Mouse (Mus musculus): Measurements from ENCODE around the gene Ccdc62. TPM values are rescaled to one million over a fixed set of nuclear protein-coding genes. Genes with fewer than 3 reads are reported as not detected.

Ccdc62 gene
- polyA plus RNA-seq (2014; fragmentation: Illumina TruSeq; extraction: RNeasy Lipid Tissue Mini Kit (QIAGEN cat#74804)), result 3.0 TPM

DNA sequence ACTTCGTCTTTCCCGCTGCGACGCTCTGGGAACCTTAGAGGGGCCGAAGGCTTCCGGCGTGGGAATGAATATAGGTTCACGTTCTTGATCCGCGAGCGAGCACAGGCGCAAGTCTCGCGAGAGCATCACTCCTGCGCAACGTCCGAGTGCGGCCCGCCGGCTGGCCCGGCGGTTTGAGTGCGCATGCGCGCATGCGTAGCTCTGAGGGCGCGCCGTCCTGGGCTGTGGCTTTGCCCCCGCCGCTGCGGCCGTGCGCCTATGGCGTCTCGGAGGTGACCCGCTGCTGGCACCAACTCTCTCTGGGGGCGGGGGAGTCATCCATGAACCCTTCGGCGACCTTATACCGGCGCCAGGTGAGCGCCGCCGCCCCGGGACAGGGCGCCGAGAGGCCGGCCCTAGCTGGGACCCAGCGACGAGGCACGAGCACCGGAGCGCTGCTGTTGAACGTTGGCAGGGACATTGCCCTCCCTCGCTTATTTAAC, at the start of gene Ccdc62:
Gene Ccdc62 (plus strand): TSS at position 172 of the 482 bp plus-strand sequence.

DNA sequence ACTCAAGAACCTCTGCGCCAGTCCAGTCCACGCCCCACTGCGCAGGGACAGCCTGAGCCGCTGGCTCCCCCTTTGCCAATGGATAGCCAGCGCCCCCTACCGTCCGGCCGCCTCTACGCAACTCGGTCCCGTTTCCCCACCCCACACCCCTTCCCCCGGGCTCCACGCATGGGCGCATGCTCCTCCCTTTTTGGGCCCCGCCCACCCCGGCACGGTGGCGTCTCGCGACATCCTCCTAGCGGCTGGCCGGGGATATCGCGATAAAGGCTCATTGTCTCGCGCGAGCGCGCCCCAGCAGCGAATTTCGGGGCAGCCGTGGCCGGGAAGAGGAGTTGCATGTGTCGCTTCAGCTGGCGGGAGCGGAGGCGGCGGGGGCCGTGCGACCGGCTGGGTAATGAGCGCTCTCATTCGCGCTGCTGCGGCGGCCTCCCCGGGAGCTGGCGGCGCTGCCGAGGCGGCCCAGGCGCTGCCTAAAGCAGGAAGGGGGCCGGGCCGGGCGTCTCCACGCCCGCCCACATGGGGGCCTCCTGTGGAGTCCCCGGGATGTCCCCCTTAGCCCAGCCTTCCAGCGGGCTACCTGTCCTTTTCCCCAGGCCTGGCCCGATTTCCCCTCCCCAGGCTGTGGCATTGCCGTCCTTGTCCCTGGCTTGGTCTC, 23.4 kb upstream of the Ccdc62 start, which contains the start of gene Denr:
Gene Denr (plus strand): TSS at position 200 of the 655 bp plus-strand sequence.

DNA sequence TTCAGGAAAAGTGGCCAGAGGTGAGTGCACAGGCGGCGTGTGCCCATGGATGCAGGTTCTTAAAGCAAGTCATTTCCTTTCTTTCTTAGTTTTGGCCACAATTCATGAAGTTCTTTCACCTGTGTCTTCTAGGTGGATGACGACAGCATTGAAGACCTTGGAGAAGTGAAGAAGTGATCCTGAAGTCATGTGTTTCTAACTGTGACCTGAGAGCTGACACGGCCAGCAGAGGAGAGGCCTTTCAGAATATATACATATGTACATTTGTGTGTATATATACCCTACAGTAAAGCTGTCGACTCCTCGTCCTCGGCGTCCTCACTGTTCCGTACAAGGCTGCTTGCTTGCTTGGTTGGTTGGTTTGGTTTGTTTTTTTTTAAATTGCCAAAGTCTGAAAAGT, 3.4 kb upstream of the Ccdc62 start, which contains the start of gene Gm43518:
Gene Gm43518 (plus strand): TSS at position 301 of the 400 bp plus-strand sequence.

DNA sequence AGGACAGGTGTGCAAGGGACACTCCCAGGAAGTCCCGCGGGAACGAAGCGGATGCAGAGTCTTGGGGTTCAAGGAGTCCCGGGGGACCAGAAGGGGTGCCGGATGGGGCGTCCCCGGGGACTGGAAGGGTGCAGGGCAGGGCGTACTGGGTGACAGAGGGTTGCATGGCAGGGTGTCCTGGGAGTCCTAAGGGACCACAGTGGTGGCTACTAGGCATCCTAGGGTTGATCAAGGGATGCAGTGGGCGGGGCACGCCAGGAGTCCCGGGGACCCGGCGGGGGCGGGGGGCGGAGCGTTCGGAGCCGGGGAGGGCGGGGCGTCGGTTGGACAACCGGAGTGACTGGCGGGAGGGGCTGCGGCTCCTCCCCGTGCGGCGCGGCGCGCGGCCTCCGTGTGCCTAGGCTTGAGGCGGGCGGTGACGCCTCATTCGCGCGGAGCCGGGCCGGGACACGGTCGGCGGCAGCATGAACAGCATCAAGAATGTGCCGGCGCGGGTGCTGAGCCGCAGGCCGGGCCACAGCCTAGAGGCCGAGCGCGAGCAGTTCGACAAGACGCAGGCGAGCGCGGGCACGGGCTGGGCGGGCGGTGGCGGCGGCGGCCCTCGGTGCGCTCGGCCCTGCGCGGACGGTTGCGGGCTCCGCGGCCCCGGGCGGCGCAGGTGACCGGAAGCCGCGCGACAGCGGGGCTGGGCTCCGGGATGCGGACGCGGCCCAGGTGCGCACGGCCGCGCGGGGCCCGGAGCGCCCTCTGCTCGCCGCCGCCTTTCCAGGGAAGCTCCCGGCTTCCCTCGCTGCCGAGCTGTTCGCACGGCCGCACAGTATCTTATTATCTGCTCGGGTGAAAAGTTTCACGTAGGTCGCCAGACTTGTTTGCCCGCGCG, 43.1 kb downstream of the Ccdc62 start, which contains the start of gene Hip1r:
Gene Hip1r (plus strand): TSS at position 330 of the 880 bp plus-strand sequence.

Other genes starting within 250 kb of the Ccdc62 start
- 54.6 TPM for gene Clip1, start 246.1 kb upstream of the Ccdc62 start, polyA plus RNA-seq (2014; fragmentation: Illumina TruSeq; extraction: RNeasy Lipid Tissue Mini Kit (QIAGEN cat#74804))
- 184 TPM for gene Zcchc8, start 209.6 kb upstream of the Ccdc62 start, polyA plus RNA-seq (2014; fragmentation: Illumina TruSeq; extraction: RNeasy Lipid Tissue Mini Kit (QIAGEN cat#74804))
- gene Rsrc2, start 181.3 kb upstream of the Ccdc62 start, polyA plus RNA-seq (2014; fragmentation: Illumina TruSeq; extraction: RNeasy Lipid Tissue Mini Kit (QIAGEN cat#74804)), result 314 TPM
- gene Kntc1, start 181.0 kb upstream of the Ccdc62 start, polyA plus RNA-seq (2014; fragmentation: Illumina TruSeq; extraction: RNeasy Lipid Tissue Mini Kit (QIAGEN cat#74804)), result 13.3 TPM
- gene Hcar2, start 65.2 kb upstream of the Ccdc62 start, polyA plus RNA-seq (2014; fragmentation: Illumina TruSeq; extraction: RNeasy Lipid Tissue Mini Kit (QIAGEN cat#74804)), result 0.23 TPM
- gene Hcar1, start 50.7 kb upstream of the Ccdc62 start, polyA plus RNA-seq (2014; fragmentation: Illumina TruSeq; extraction: RNeasy Lipid Tissue Mini Kit (QIAGEN cat#74804)), result 0.97 TPM
- 351 TPM for gene Denr, start 23.5 kb upstream of the Ccdc62 start, polyA plus RNA-seq (2014; fragmentation: Illumina TruSeq; extraction: RNeasy Lipid Tissue Mini Kit (QIAGEN cat#74804))
- gene Gm43518, start 3.3 kb upstream of the Ccdc62 start, polyA plus RNA-seq (2014; fragmentation: Illumina TruSeq; extraction: RNeasy Lipid Tissue Mini Kit (QIAGEN cat#74804)), result not detected
- 0.54 TPM for gene Hip1r, start 42.9 kb downstream of the Ccdc62 start, polyA plus RNA-seq (2014; fragmentation: Illumina TruSeq; extraction: RNeasy Lipid Tissue Mini Kit (QIAGEN cat#74804))
- gene Vps37b, start 101.6 kb downstream of the Ccdc62 start, polyA plus RNA-seq (2014; fragmentation: Illumina TruSeq; extraction: RNeasy Lipid Tissue Mini Kit (QIAGEN cat#74804)), result 6.2 TPM
- gene Abcb9, start 165.1 kb downstream of the Ccdc62 start, polyA plus RNA-seq (2014; fragmentation: Illumina TruSeq; extraction: RNeasy Lipid Tissue Mini Kit (QIAGEN cat#74804)), result 0.14 TPM
- gene Ogfod2, start 181.6 kb downstream of the Ccdc62 start, polyA plus RNA-seq (2014; fragmentation: Illumina TruSeq; extraction: RNeasy Lipid Tissue Mini Kit (QIAGEN cat#74804)), result 0.74 TPM
- gene Arl6ip4, start 185.4 kb downstream of the Ccdc62 start, polyA plus RNA-seq (2014; fragmentation: Illumina TruSeq; extraction: RNeasy Lipid Tissue Mini Kit (QIAGEN cat#74804)), result 3.5 TPM